Mouse (Mus musculus): ENCODE data around the gene Gm42906. TPM values are rescaled to one million over a fixed set of nuclear protein-coding genes. Genes with fewer than 3 reads are reported as not detected.

The Gm42906 gene
- total and polyA plus RNA-seq, 3 experiments: not detected

DNA sequence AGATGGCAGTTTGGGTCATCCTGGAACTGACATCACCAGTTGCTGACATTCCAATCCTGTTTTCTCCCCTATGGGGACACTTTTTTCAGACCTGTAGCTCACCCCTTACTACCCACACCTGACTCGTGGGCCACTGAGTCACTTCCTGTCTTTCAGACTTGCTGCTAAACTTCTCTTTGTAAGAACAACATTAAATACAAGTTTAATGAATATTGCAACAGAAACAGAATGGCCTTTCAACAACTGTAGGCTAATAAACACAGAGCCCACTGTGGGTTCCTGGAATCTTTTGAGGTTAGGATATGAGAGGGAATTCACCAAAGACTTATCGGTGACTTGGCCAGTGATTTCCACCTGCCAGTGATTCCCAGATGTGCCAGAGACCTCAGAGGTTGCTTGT, 318.1 kb downstream of the Gm42906 start:
- Histone ChIP-seq H3K79me2 (replicated peaks; ENCODE audit: control insufficient read depth, extremely low read depth, insufficient read depth, poor library complexity, severe bottlenecking) (peaks cover 77% of the 10 kb centered on the region), H3K27ac (ENCODE audit: insufficient read depth, low read depth) (peak overlapping the region; percentile 96), H3K36me3 (replicated peaks in 1 of 2; ENCODE audit: control insufficient read depth in 1 of 2, insufficient read depth in 1 of 2, low read length in 1 of 2) (peaks cover 4 to 35% of the 10 kb centered on the region in 2 experiments), H3K27me3 (replicated peaks) (no peaks in the 10 kb centered on the region), H3K9me3 (replicated peaks; ENCODE audit: low read length) (no peaks in the 10 kb centered on the region), H3K4me2 (ENCODE audit: insufficient read depth, low read depth, poor library complexity, severe bottlenecking) (peak overlapping the region; percentile 55), H3K9ac (ENCODE audit: insufficient read depth, low read depth) (peak overlapping the region; percentile 99; the same call in 1 of the 2 replicates), H3K4me1 (ENCODE audit: control insufficient read depth in 1 of 2, insufficient read depth in 2 of 2) (peaks cover 4 to 54% of the 10 kb centered on the region in 2 experiments; a peak in 3 of 4 replicates), H3K4me3 (replicated peaks in 1 of 3; ENCODE audit: low read depth in 2 of 3, low read length in 2 of 3, poor library complexity in 1 of 3) (no peak overlapping the region)
- dilution Hi-C loops (cut with MboI; ENCODE audit: extremely low pct_ligation_motif_present, extremely low pct_unique_long_range_greater_than_20kb, low sequenced_read_pairs) (no loop called here), in situ Hi-C loops (cut with MboI; ENCODE audit: low pct_ligation_motif_present, low pct_unique_long_range_greater_than_20kb, low sequenced_read_pairs) (no loop called here)
- TF ChIP-seq JUN (IDR thresholded peaks at IDR 0.05; ENCODE audit: insufficient read depth, low read depth, low read length) (0 out of 2 replicates have a peak, but pooled peaks have one; percentile 20), CHD2 (IDR thresholded peaks at IDR 0.05; ENCODE audit: low read length) (no peak), RAD21 (IDR thresholded peaks at IDR 0.05; ENCODE audit: low read depth, low read length) (no peak), GABPA (IDR thresholded peaks at IDR 0.05; ENCODE audit: insufficient replicate concordance, low read depth, low read length) (no peak), POLR2A (IDR thresholded peaks at IDR 0.05; ENCODE audit: low read depth, low read length) (no peak; the same call in 1 of the 2 replicates), TCF12 (IDR thresholded peaks at IDR 0.05; ENCODE audit: low read depth, low read length) (no peak), USF1 (IDR thresholded peaks at IDR 0.05; ENCODE audit: low read depth, low read length) (no peak), POLR2AphosphoS2 (IDR thresholded peaks at IDR 0.05; ENCODE audit: low read depth, low read length) (no peak), MYC (IDR thresholded peaks at IDR 0.05; ENCODE audit: low read depth, low read length) (no peak), JUND (conservative IDR thresholded peaks at IDR 0.05; ENCODE audit: low read depth, low read length) (no peak), E2F4 (IDR thresholded peaks at IDR 0.05; ENCODE audit: insufficient replicate concordance, low read depth, low read length) (no peak), SIN3A (IDR thresholded peaks at IDR 0.05; ENCODE audit: low read length) (no peak; the same call in 1 of the 2 replicates), MAX (IDR thresholded peaks at IDR 0.05; ENCODE audit: low read length) (no peak; the same call in 1 of the 2 replicates), ZMIZ1 (IDR thresholded peaks at IDR 0.05; ENCODE audit: low read depth, low read length) (0 out of 2 replicates have a peak, but pooled peaks have one; percentile 9), UBTF (IDR thresholded peaks at IDR 0.05; ENCODE audit: low read depth, low read length) (no peak), IRF4 (IDR thresholded peaks at IDR 0.05; ENCODE audit: low read depth, low read length) (peak; percentile 42; the same call in 1 of the 2 replicates), BHLHE40 (IDR thresholded peaks at IDR 0.05; ENCODE audit: low read depth, low read length) (peak; percentile 64), CHD1 (IDR thresholded peaks at IDR 0.05; ENCODE audit: low read depth, low read length) (no peak), CTCF (conservative IDR thresholded peaks at IDR 0.05 in 1 of 2, IDR thresholded peaks at IDR 0.05 in 1 of 2; ENCODE audit: low read depth in 2 of 2, low read length in 2 of 2) (no peak), EP300 (IDR thresholded peaks at IDR 0.05; ENCODE audit: low read length) (peak; percentile 49), ELF1 (IDR thresholded peaks at IDR 0.05; ENCODE audit: low read depth, low read length) (peak; percentile 38; the same call in 1 of the 2 replicates), HCFC1 (IDR thresholded peaks at IDR 0.05; ENCODE audit: low read depth, low read length) (no peak), MEF2A (IDR thresholded peaks at IDR 0.05; ENCODE audit: borderline replicate concordance, low read depth, low read length) (no peak), SMC3 (IDR thresholded peaks at IDR 0.05; ENCODE audit: low read depth, low read length) (no peak), ZKSCAN1 (IDR thresholded peaks at IDR 0.05; ENCODE audit: borderline replicate concordance, low read depth, low read length) (no peak), MAFK (IDR thresholded peaks at IDR 0.05; ENCODE audit: insufficient replicate concordance, low read length) (no peak), MAZ (IDR thresholded peaks at IDR 0.05; ENCODE audit: low read depth, low read length) (no peak), MXI1 (IDR thresholded peaks at IDR 0.05; ENCODE audit: low read depth, low read length) (no peak), TBP (conservative IDR thresholded peaks at IDR 0.05; ENCODE audit: low read depth, low read length) (no peak), USF2 (conservative IDR thresholded peaks at IDR 0.05; ENCODE audit: low read depth, low read length) (no peak), KAT2A (IDR thresholded peaks at IDR 0.05; ENCODE audit: insufficient replicate concordance, low read length) (no peak), NELFE (IDR thresholded peaks at IDR 0.05; ENCODE audit: low read depth, low read length) (no peak; the same call in 1 of the 2 replicates), ETS1 (conservative IDR thresholded peaks at IDR 0.05; ENCODE audit: low read depth, low read length) (peak; percentile 60), RCOR1 (conservative IDR thresholded peaks at IDR 0.05; ENCODE audit: low read depth, low read length) (no peak), ZNF384 (IDR thresholded peaks at IDR 0.05; ENCODE audit: low read depth, low read length) (peak; percentile 46), NRF1 (IDR thresholded peaks at IDR 0.05; ENCODE audit: low read depth, low read length) (no peak), ZC3H11A (IDR thresholded peaks at IDR 0.05; ENCODE audit: low read depth, low read length) (no peak), PAX5 (IDR thresholded peaks at IDR 0.05; ENCODE audit: low read length) (no peak)
- DNase-seq (ENCODE audit: extremely low read depth): no peak
